Mouse (Mus musculus) brain, embryonic 14.5 days (tissue): Measurements from ENCODE around the gene Mdga1.

Experiments used
- CTCF ChIP-seq: fragments of 200-500 bp; IDR thresholded peaks from 2 replicates; pipeline ENCODE4 v1.5.1; 2012; ENCODE audit warnings: inconsistent platforms, mild to moderate bottlenecking, moderate library complexity, borderline replicate concordance; ENCODE audit not compliant: insufficient read depth, insufficient read length; ENCODE audit errors: extremely low read depth
- POLR2A ChIP-seq: fragments of 200-500 bp; IDR thresholded peaks from 2 replicates; pipeline ENCODE4 v1.6.1; 2012; ENCODE audit warnings: mild to moderate bottlenecking, inconsistent platforms, borderline replicate concordance; ENCODE audit not compliant: poor library complexity, insufficient read depth, insufficient read length, severe bottlenecking; ENCODE audit errors: extremely low read depth

GRCm38 (mm10) chr17:29937350-29937781 is 32.5 kb downstream of the Mdga1 start:
- TF ChIP-seq CTCF (no peak), POLR2A (no peak)
